Mouse (Mus musculus) lung, adult 10 weeks (tissue): ENCODE data around the gene Rbp3. TPM values are rescaled to one million over a fixed set of nuclear protein-coding genes. Genes with fewer than 3 reads are reported as not detected.

ENCODE experiments used
- polyA plus RNA-seq: library from polyadenylated mRNA; stranded (reverse); fragments of 350-450 nt; fragmentation: Illumina TruSeq; extraction: RNeasy Lipid Tissue Mini Kit (QIAGEN cat#74804); gene quantifications from one replicate; pipeline ENCODE4 v1.2.3, GENCODE M21; 2014; ENCODE audit warnings: low read depth, low replicate concordance; ENCODE audit not compliant: insufficient read depth

Rbp3 gene
- not detected for polyA plus RNA-seq

DNA sequence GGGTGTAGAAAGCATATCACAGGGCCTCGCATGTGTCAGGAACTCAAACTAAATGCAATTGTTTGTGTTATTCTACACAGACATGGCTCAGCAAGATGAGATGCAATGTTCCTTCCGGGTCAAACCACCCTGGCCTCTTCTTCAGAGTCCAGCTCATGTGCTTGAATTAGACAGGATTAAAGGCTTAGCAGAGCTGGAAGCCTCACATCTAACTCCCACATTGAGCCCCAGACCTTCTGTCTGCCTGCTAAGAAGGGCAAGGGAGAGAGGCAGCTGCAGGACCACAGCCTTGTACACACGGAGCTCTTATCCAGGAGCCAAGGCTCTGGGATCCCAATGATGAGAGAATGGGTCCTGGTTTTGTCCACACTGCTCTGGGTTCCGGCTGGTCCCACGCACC lies at the start of gene Rbp3:
Gene Rbp3 (plus strand): TSS at position 243 of the 400 bp plus-strand sequence.

DNA sequence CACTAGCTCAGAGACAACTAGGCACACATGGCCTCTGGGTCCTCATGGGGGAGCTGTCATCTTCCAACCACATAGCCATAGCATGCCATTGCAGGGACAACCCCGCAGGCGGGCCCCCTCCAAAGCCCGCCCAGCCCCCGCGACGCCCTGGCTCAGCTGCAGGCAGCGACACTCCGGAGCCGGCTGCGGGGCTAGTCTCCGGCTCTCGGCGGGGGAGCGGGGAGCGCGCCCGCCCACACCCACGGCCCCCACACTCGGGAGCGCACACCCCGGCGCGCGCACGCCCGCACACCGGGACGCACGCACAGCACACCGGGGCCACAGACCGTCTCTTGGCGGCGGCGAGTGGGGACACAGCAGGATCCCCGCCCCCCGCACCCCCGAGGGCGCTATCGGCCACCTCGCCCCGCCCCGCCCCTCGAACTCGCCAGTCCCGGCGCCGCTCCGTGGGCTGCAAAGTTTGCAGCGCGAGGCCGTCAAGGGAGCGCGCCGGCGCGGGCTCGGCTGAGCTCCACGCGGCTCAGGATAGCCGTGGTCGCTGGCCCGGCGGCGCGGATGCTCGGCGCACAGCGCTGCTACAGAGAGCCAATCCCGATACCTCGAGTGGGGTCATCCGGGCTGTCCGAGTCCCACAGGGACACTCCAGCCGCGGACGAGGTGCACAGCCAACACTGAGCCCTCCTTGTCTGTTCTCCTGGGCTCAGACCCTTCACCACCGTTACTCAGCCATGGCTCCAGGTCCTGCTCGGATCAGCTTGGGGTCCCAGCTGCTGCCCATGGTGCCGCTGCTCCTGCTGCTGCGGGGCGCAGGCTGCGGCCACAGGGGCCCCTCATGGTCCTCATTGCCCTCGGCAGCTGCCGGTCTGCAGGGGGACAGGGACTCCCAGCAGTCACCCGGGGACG lies 30.4 kb upstream of the Rbp3 start, which contains the start of gene Gdf10:
Gene Gdf10 (plus strand): TSS at position 420 of the 903 bp plus-strand sequence.

DNA sequence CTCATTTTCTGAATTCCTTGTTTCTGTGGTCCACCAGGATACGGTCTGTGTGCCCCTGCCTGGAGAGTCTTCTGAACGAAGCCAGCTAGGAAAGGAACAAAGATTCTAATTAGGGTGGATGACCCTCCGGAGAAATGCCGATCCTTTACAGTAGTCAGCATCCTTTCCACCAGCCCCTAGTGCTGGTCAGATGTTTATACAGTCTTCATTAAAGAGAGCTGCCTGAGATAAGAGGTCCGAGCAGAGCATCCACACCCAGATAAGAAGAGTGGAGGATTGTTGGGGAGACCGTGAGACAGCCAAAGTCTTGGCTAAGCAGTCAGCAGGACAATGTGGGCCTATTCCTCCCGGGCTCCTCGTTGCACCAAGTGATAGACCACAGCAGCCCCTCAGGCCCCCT lies 13.1 kb upstream of the Rbp3 start, which contains the start of gene Gdf2:
Gene Gdf2 (plus strand): TSS at position 301 of the 400 bp plus-strand sequence.

DNA sequence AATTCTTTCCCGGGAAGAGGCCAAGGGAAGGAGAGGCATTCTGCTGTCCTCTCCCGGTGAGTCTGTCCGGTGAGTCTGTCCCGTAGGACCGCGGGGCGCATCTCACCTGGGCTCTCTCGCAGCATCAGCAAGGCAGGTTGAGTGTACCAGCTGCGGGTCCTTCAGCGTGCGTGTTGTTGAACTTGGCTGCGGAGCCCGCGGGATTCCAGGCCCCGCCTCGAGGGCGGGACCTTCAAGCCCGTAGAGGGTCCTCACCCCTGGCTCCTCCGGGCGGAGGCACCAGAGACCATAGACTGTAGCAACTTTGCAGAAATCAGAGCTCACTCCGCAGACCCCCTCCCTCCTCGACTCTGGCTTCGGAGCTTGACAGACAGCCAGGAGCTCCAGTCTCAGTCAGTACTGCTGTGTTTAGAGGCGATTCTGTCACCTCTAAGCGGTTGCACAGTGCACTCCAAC lies 24.8 kb downstream of the Rbp3 start, which contains the start of gene Zfp488:
Gene Zfp488 (minus strand): TSS at position 161 of the 456 bp plus-strand sequence.

Other genes starting within 250 kb of the Rbp3 start
- gene Gdf10, start 30.4 kb upstream of the Rbp3 start, polyA plus RNA-seq, result 2.9 TPM
- gene Gdf2, start 13.0 kb upstream of the Rbp3 start, polyA plus RNA-seq, result 0.22 TPM
- gene Zfp488, start 24.8 kb downstream of the Rbp3 start, polyA plus RNA-seq, result not detected
- not detected for gene Gm30083, start 61.2 kb downstream of the Rbp3 start, polyA plus RNA-seq
- not detected for gene Gm5460, start 62.8 kb downstream of the Rbp3 start, polyA plus RNA-seq
- not detected for gene Antxrl, start 98.7 kb downstream of the Rbp3 start, polyA plus RNA-seq
- 21.6 TPM for gene Anxa8, start 132.0 kb downstream of the Rbp3 start, polyA plus RNA-seq
- 0.50 TPM for gene A630023A22Rik, start 148.8 kb downstream of the Rbp3 start, polyA plus RNA-seq
- gene Npy4r, start 198.5 kb downstream of the Rbp3 start, polyA plus RNA-seq, result 0.12 TPM
- 0.06 TPM for gene Gprin2, start 247.7 kb downstream of the Rbp3 start, polyA plus RNA-seq